Comparison of ENCODE assay signal across 19 mouse cellular contexts in genomic region chr5:117011128-117011527, GRCm38 (mm10).
A peak's percentile ranks its signal among the peaks of the same experiment; 100 is the strongest.
DNase-seq lines count a peak whose midpoint lies in the region; ATAC-seq lines count a peak whose summit lies in the region.
"Had no signal": no experiment of that assay in that cellular context is flagged by ENCODE, and none has a peak within 500 bp of the region (broad histone marks: within the 10 kb centered on the region; RNA-seq: fewer than 3 reads in every experiment).

No protein-coding gene starts in this region.

- peak; percentile 88 for DNase-seq in brain, adult 2 months (ENCODE audit: low read depth, low spot score)
- DNase-seq in cerebellum, adult 11-12 months, result peak; percentile 67
- DNase-seq in cerebellum, adult 9-10 months, result peak; percentile 76
- DNase-seq in cerebellum, postnatal 25 days, result peak; percentile 65 to 71
- DNase-seq in layer of hippocampus, postnatal 25 days (ENCODE audit: extremely low spot score in 1 of 2, low spot score in 1 of 2), result no peak
- DNase-seq in spleen, postnatal 14 days (ENCODE audit: low spot score in 2 of 2), result no peak
- DNase-seq: adrenal gland, adult 2 months; adrenal gland, postnatal 14 days; embryo, embryonic 11 days; gastrocnemius, postnatal 10 days; gastrocnemius, postnatal 36 days; kidney, adult 18-20 months; kidney, adult 9 months had no signal

- ATAC-seq in erythroid progenitor cell, adult 5-6 weeks (replicated peaks; ENCODE audit: low FRiP score, poor library complexity, severe bottlenecking), result no peak
- ATAC-seq: CD4-positive, CD25-positive, alpha-beta regulatory T cell, adult 4 months; forebrain, embryonic 13.5 days; forebrain, embryonic 16.5 days; hindbrain, embryonic 16.5 days; intestine, embryonic 16.5 days had no signal

Comparison
In these comparisons a context has a peak if more than half of its experiments do, and no peak if none do; other contexts are left out.
1. DNase-seq: peak in brain, adult 2 months (single experiment), cerebellum, adult 11-12 months (single experiment), cerebellum, adult 9-10 months (single experiment) and cerebellum, postnatal 25 days (2 of 2); none in layer of hippocampus, postnatal 25 days (0 of 2) and spleen, postnatal 14 days (0 of 2).